Mouse (Mus musculus) splenic B cell, adult 2 months (primary cell): ENCODE measurements around the gene Lpp.

ENCODE experiments used
- DNase-seq: peaks from one replicate; pipeline ENCODE4 v3.0.0-alpha.2; 2011; ENCODE audit warnings: low read depth, low spot score
- H3K27me3 ChIP-seq: 2 replicates; pipeline ENCODE4 v1.6.1; 2012; ENCODE audit warnings: mild to moderate bottlenecking, low read length, moderate library complexity, mixed read lengths; ENCODE audit not compliant: control insufficient read depth, poor library complexity, insufficient read depth, severe bottlenecking
- H3K36me3 ChIP-seq: 2 replicates; pipeline ENCODE4 v1.6.1; 2012; ENCODE audit warnings: mild to moderate bottlenecking, low read length, moderate library complexity, mixed read lengths; ENCODE audit not compliant: control insufficient read depth, poor library complexity, insufficient read depth, severe bottlenecking

Lpp gene

GRCm38 (mm10) chr16:24816621-24817020 is 423.3 kb downstream of the Lpp start:
- H3K27me3 ChIP-seq: no peaks in the 10 kb centered on the region
- H3K36me3 ChIP-seq: no peaks in the 10 kb centered on the region
- DNase-seq: no peak

- DNase-seq: no peak
- Histone ChIP-seq H3K27me3 (no peaks in the 10 kb centered on the region), H3K36me3 (no peaks in the 10 kb centered on the region)
Observed at GRCm38 (mm10) chr16:24817381-24817780, 424.1 kb downstream of the Lpp start.

DNA sequence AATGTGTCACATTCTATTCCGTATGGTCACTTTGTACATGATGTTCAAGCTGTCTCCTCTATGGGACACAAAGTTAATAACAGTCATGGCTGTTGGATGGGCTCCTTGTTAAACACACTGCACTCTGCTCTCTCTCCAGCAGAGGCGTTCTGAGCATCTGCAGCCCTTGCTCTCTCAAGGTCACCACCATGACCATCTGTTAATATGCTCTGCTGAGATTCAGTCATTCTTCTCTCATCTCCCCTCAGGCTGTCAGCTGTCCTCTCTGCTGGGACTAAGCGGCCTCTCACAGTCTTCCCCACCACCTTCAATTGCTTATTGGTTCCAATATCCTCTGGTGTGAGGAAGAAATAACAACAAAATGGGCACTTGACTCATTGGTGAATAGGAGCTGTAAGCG is 425.8 kb downstream of the Lpp start:
- no peaks in the 10 kb centered on the region for H3K27me3 ChIP-seq
- peak; percentile 61 for DNase-seq

GRCm38 (mm10) chr16:24822182-24822875 is 429.0 kb downstream of the Lpp start:
- H3K27me3 ChIP-seq: no peaks in the 10 kb centered on the region
- no peak for DNase-seq
- H3K36me3 ChIP-seq: no peaks in the 10 kb centered on the region

More for the DNA sequence above, 425.8 kb downstream of the Lpp start:
- no peaks in the 10 kb centered on the region for H3K36me3 ChIP-seq

DNA sequence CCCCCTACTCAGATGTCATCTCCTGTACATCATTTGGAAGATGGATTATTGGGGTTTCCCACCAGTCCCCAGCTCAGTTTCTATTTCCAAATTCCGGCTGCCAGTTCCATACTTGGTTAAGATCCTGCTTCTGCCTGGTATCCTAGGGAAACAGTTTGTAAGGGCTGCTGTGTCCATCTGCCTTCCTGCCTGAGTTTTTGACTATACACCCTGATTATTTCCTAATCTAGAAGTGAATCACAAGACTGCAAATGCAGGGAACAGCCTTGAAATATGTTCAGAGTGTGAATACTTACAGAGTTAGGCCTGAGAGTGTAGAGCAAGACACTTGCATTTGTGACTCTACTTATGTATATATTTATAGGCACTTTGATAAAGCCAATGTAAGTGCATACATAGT is 429.6 kb downstream of the Lpp start:
- no peaks in the 10 kb centered on the region for H3K36me3 ChIP-seq
- DNase-seq: no peak
- H3K27me3 ChIP-seq: no peaks in the 10 kb centered on the region

DNA sequence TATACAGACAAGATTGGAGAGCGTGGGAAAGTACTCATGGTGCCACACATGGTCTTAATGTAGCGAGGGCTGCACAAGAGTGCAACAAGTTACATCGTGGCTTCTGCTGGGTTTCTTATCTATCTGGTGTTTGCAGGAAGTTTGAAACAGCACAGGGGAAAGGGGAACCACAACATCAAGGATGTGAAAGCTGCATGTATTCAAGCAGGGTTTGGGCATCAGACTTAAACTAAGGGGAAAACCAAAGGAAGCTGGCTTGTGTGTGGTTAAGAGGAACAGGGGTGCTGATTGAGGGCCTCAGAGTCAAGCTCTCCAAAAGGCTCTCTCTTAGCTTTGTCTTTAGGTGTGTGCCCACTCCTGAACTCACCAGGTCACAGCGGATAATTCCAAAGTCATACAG is 433.1 kb downstream of the Lpp start:
- Histone ChIP-seq H3K36me3 (no peaks in the 10 kb centered on the region), H3K27me3 (no peaks in the 10 kb centered on the region)
- DNase-seq: peak; percentile 77

DNA sequence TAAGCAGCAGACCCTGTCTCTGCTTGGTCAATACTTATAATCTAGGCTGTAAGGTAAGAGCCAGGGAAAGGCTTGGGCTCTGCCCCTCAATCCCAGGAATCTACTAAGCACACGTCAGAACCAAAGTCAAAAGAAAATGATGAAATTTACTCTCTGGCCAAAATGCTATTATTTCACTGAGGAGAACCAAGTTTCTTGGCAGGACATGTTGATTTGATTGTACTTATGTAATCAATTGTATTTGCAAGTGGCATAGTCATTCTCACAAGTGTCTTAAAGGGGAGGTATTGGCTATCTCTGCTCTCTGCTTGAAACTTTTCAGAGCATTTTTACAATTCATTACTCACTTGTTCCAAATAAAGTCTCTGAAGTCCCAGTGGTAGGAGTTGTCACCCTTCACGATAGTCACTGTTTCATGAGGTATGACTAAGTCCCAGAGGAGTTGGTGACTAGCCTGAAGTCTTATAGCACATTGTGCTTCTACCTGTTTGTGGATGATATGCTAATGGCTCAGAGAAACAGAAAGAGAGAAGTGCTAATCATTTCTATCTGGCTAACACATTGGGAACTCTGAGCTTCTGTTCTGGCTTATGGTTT is 435.0 kb downstream of the Lpp start:
- DNase-seq: peak; percentile 63
- Histone ChIP-seq H3K36me3 (no peaks in the 10 kb centered on the region), H3K27me3 (no peaks in the 10 kb centered on the region)

- H3K36me3 ChIP-seq: no peaks in the 10 kb centered on the region
- H3K27me3 ChIP-seq: no peaks in the 10 kb centered on the region
- peak; percentile 33 for DNase-seq
Observed at GRCm38 (mm10) chr16:24829860-24830259, 436.6 kb downstream of the Lpp start.

DNA sequence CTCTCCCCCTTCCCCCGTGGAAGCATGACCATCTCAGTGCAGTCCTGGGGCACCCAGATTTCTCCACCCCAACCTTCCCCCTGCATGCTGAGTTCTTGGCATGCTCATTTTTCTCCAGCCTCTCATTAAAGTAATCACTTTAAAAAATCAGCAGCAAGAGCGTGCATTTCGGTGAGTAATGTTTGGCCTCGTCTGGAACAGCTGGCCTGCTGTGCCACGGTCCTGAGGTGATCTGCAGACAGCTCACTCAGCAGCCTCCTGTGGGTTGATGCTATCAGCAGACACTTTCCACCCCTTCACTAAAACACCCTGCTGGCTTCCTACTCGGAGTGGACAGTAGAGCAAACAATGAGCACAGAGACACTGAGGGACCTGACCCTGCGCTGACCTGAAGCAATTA is 437.6 kb downstream of the Lpp start:
- Histone ChIP-seq H3K27me3 (no peaks in the 10 kb centered on the region), H3K36me3 (no peaks in the 10 kb centered on the region)
- no peak for DNase-seq

DNA sequence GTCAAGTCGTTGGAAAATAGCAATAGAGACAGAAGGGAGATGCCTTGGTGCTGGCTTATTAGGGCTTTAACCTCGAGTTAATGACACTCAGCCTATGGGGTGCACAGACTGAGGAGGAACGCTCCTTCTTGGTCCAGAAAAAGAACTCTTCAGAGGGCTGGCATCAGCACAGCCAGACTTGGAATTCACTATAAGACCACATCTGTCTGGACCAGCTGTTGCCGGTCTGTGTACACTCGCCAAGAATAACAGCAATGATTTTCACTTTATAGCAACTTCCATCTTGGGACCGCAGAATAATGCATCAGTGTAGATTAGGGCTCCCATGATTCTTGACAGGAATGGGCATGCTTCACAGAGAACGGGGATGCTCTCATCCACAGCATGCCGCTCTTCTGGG is 439.9 kb downstream of the Lpp start:
- DNase-seq: no peak
- no peaks in the 10 kb centered on the region for H3K36me3 ChIP-seq
- no peaks in the 10 kb centered on the region for H3K27me3 ChIP-seq

- Histone ChIP-seq H3K36me3 (no peaks in the 10 kb centered on the region), H3K27me3 (no peaks in the 10 kb centered on the region)
- DNase-seq: no peak
Observed at GRCm38 (mm10) chr16:24834536-24834935, 441.2 kb downstream of the Lpp start.

DNA sequence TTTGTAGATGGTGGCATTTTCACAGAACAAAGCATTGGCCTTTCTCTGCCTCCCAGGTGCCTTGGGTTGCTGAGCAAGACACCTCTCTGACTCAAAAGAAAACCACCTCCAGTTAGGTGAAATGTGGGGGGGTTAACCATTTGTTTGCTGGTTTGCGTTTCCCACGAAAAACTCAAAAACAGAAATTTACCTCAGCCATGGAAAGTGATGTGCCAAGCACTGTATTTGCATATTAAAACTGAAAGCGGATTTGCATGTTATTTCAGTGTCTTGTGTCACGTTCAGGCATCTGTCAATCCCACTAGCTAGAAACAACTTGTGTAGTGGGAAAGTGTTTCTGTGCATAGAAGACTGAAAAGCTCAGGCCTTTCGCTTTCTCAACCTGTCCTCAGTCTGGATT is 443.2 kb downstream of the Lpp start:
- H3K27me3 ChIP-seq: no peaks in the 10 kb centered on the region
- DNase-seq: peak; percentile 63
- no peaks in the 10 kb centered on the region for H3K36me3 ChIP-seq

DNA sequence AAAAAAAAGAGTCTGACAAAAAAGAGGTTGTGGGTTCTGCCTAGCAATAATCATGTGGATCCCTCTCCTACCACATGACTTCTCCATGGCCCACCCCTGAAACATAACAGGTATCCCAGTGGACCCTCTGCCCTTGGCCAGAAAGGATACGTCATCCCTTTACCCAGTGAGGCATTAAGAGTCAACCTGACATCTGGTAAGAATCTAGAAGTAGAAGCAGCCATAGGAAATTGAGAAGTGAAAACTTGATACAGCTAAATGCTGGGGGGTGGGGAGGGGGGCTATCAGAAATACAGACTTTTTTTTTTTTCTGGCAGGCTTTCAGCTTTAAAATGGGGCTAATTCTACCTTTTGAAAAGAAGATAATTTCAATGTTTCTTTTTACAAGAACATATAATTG is 445.7 kb downstream of the Lpp start:
- peak; percentile 60 for DNase-seq
- no peaks in the 10 kb centered on the region for H3K36me3 ChIP-seq
- no peaks in the 10 kb centered on the region for H3K27me3 ChIP-seq

DNA sequence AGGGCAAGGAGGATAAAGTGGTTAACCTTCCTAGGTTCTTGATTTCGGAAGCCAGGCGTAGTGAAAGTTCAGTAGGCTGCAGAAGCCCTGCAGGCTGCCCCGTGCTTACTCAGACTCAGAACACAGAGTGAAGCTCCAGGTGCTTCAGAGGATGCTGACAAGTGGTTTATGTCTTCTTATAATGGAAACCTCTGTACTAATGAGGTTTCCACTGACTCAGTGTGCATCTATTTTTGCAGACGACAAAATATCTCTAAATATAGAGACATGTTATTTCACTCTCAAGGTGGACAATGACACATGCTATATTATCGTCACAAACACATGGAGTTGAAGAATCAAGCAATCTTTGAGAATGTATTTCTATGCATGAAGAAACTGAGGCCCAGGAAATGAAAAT is 446.8 kb downstream of the Lpp start:
- no peaks in the 10 kb centered on the region for H3K36me3 ChIP-seq
- no peak for DNase-seq
- no peaks in the 10 kb centered on the region for H3K27me3 ChIP-seq

DNA sequence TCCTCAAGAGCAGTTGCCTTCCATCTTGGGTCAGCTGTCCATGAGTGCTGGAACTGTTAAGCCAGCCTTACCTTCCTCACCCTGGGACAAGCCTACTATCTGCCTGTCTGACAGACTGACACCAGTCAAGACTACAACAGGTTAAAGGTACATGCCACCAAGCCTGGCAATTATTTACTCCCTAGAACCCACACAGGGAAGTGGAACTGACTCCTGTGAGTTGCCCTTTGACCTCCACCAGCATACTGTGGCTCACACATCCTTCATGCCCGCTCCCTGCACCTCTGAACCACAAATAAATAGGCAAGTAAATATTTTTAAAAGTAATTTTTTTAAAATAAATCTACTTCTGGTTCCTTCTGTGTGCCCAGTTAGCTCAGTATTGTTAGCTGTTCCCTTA is 452.8 kb downstream of the Lpp start:
- H3K27me3 ChIP-seq: no peaks in the 10 kb centered on the region
- H3K36me3 ChIP-seq: 0 out of 2 replicates have a peak, but pooled peaks cover 1% of the 10 kb centered on the region
- no peak for DNase-seq
